Mouse (Mus musculus) right cerebral cortex, postnatal 14 days (tissue): Measurements from ENCODE around the gene Sla2.
"Not testable (repeated sequence)": the region's sequence is repeated elsewhere in the genome, so short reads cannot be mapped to it uniquely, and the experiment has no call there.

Experiments
- DNase-seq: peaks from one replicate; pipeline ENCODE4 v3.0.0; 2022

Sla2 gene

DNA sequence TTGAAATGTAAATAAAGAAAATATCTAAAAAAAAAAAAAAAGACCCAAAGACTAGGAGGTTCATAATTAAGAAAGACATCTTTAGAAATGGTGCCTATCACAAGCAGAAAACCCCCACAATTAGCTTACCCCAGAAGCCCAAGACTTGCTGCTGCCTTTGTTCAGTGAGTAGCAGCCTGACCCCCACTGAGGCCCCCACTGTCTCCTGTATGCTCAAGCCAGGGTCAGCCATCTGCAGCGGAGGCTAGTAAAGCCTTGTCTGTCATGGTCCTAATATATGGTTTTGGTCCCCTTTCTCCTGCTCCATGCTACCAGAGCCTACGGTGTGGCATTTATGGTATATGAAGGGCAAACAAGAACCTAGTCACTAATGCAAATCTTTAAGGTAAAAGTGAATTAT is 14.4 kb upstream of the Sla2 start:
- DNase-seq: no peak

DNA sequence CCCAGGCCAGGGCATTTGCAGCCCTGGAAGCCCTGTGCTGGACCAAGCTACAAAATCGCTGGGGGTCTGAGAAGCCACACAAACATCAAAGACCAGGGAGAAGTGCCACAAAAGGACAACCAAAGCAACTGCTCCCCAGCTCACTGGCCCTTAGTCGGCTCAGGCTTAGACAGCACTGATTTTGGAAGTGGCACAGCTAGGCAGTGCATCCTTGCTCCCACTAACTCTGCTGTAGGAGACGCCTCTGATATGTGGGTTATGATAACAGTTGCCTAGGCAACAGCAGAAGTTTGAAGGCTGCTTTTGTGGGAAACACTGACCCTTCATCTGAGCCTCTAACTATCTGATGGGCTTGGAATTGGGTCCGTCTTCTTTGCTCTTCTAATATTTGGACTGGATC is 12.2 kb upstream of the Sla2 start:
- no peak for DNase-seq

DNA sequence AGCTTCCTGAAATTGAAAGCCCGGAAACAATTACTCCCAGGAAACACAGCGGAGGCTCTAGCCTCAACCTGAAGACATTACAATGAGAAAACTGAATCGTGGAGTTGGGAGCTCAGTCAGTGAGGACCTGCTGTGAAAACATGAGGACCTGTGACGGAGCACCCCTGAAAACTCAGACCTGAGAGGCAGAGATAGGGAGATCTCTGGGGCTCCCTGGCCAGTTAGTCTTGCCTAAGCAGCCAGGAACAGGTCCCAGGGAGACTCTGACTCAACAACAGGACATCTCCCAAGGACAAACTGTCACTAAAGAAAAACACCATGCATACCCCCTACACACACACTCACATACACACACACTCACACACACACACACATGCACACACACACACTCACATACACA is 11.4 kb upstream of the Sla2 start:
- no peak for DNase-seq

DNA sequence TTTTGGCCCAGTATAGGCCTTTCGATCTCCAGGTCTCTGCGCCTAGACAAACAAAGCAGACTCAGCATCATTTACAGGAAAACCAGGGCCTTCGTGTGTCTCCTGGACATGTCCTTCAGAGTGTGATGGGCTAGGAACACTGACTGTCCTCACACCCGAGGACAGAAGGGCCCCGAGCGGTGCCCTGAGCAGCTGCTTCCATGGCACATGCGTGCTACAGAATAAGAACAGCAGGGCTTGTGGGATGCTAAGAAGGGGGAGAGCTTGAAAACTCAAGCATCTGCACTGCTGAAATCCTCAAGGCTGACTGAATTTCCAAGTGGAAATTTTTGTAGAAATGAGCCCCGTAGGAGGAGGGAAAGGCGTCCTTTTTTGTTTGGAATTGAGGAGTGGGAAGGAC is 10.0 kb upstream of the Sla2 start:
- no peak for DNase-seq

DNA sequence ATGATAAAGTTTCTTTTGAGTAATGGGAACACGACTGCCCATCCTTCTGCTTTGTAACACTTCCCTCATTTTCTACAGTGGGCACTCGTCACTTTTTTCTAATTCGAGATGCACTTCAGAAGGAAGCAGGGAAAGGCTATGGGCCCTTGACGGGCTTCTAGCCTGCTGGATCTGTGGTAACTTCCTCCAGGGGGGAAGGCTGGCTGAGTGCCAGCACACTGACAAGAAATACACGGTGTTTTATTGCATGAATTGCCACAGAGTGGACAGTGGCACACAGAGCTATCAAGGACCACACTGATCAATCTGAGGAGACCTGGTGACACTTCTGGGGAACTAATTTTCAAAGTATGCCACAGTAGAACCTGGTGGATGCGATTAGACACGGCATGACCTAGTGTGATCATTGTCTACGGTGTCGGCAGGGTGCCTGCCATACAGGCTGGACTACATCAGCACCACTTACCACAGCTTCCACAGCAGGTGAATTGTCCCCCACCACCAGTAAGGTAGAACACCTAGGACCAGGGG is 9.5 kb upstream of the Sla2 start:
- DNase-seq: no peak

DNA sequence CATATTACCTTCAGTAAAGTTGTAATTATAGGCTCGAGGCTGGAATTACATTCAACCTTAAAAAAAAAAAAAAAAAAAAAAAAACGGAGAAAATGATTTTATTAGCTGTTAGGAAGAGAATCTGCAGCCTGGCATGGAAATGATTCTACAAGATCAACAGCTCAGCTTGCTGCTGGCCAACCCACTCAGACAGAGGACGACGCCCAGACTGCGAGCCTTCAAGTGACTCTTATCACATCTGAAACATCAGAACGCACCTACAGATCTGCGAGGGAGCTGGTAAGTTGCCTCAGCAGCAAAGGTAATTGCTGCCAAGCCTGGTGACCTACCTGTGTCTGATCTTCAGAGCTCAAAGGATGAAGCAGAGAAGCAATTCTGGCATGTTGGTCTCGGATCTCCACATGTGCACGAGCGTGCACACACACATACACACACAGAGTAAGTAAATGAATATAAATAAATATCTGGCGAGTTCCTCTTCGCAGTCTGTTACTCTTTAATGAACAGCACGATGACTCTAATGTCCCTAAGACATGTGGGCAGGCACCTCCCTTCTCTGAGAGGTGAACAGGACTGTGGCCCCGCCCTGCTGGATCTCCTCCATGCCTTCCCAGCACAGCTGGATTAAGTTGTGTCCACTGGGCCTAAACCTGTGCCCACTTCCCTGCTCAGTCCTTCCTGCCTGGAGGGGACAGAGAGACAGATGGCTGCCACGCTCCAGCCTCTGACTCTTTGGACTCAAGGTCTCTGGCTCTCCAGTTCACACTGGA is 7.7 kb upstream of the Sla2 start:
- no peak for DNase-seq

DNA sequence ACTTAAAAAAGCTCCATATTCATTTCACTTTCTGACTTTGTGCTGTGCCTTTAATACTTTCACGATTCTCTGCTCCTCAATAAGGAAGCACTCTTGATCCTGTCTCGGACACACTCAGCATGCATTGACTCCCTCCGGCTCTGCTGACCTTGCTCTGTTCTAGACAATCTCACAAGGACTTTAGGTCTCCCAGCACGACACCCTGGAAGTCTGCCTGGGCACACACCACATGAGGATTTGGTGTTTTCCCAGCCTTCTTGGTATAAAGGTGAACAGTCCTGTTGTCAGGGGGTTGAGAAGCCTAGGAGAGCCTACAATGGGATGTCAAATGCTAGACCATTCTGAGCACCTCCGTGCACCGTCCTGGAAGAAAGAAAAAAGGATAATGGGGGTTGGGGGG is 5.8 kb upstream of the Sla2 start:
- DNase-seq: no peak

DNA sequence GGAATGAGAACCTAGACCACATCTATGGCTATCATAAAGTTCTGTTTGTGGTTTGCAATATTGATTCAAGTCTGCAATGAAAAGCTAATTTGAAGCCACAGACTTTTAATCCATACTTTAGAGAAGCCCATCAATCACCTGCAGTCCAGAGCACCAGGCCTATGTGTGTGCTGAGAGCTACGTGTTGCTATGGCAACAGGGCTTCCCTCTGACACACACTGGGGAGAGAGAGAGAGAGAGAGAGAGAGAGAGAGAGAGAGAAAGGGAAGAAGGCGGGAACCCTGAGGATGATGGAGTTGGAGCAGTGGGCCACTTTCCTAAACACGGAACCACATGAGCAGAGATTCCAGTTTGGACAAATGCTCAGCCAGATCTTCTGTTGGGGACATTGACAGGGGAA is 5.2 kb upstream of the Sla2 start:
- no peak for DNase-seq

DNA sequence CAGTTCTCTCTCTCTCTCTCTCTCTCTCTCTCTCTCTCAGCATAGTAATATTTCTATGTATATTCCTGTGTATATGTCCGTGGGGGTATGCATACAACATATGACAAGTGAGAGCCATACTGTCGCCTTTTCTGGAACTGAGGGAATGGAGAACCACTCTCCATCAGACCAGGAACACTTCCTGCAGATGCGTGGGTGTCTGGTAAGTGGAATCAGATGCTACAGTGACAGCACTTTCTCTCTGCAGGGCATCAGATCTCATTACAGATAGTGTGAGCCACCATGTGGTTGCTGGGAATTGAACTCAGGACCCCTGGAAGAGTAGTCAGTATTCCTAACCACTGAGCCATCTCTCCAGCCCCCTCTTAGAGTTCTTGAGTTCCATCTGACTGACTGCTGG is 1.5 kb upstream of the Sla2 start:
- DNase-seq: no peak

DNA sequence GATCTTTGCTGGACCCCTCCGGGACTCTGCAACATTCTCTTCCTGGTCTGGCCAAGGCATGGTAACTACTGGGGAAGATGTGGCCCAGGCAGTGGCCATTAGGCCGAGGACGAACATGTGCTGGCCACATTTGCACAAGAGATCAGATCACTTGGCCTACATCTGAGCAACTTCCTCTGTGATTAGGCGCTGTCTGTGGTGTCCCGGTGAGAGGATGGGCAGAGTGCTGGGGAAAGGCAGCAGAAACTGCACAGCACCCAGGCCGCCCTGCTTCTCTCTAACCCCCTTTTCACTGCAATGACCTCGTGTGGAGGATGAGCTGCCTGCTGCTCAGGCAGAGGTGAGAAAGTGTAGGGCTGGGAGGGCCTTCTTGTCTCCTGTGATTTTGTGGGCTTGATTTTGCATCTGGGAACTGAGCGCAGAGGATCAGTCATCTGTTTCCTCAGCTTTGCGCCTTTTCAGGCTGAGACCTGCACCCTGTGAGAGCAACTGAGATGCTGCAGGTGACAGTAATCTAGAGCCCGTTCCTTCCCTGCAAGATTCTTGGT is 834 bp downstream of the Sla2 start:
- DNase-seq: no peak

DNA sequence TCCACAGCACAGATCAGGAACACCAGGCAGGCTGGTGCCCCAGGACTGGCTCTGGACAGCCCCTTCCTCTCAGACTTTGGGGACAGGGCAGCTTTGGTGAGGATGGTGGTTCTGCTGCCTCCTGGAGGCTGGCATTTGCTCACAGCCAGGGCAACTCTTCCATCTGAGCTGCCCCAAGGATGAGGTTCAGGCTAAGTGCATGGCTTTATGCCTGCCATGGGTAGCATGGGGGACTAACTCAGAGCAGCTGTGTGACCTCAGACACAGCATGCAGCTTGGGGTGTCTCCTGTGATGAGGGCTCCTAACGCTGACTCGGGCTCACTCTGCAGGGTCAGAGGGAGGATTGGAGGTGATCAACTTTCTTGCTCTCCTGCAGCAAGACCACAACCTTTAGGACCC is 1.3 kb downstream of the Sla2 start:
- DNase-seq: not testable (repeated sequence)

DNA sequence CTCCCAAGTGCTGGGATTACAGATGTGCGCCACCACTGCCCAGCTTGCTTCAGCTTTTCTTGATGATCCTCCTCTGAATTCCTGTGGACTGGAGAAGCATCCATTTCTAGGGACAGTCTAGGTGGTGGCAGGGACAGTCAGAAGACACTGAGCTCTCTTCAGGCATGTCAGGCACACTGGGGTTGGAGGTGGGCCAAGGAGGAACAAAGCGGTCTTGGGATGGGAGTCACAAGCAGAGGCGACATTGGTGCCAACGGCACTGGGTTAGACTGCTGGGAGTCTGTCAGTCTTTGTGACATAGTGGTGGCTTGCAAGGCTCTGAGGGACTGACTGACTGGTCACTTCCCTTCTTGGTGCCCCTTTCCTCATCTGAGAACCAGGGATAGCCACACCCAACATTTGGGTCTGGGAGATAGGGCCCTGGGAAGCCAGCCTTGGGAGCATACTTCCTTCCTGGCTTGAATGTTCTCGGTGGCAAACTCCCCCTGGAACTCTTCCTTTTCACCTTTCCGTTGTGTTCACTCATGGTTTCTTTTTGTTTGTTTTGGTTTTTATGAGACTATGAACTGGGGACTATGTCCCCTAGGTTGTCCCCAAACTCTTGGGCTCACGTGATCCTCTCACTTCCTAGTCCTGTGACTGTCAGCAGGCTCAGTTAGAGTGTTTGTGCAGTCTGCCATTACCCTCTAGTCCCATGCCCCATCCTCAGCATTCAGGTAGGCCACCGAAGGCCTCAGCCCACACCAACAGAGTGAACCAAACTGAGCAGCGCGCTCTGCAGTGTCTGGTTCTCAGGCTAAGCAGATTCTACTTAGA is 2.4 kb downstream of the Sla2 start:
- peak; percentile 16 for DNase-seq

DNA sequence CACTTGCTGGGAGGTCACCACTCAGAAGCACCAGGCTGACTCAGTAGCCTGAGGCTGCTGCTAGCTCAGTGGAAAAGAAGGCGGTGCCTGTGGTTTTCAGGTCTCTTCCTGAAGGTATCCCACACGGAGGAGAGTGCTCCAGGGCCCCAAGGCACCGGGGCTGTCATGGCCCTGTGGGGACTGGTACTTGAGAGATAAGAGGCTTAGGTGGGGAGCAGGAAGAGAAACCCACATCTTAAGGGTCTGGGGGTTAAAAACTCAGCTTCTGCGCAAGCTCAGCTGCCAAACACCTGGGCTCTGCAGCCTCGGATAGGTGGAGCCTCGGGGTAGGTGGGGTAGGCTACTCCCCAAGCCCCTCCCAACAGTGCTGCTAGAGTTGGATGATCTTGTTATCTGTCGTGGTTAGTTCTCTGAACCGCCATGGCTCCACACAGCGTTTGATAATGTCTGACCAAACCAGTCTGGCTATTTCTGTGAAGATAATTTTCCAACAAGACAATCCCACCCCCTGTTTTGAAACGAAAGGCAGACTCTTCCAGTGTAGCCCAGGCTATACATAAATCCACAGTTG is 4.5 kb downstream of the Sla2 start:
- DNase-seq: no peak

DNA sequence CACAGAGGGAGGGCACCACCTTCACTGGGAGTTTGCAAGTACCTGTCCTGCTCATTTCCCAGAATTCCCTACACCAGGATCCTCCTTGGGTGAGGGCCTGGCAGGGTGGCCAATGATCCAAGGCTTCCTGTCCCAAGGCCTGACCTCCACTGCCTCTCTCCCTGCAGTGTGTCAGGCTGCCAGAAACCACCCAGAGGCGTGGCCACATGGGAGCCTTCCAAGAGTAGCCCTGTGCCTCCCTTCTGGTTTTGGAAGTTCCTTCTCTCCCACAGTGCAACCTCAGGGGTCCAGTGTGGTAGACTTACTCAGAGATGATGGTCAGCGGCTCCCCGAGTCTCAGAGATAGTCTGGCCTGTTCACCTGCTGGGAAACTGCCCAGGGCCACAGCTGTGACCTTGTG is 7.5 kb downstream of the Sla2 start:
- no peak for DNase-seq

DNA sequence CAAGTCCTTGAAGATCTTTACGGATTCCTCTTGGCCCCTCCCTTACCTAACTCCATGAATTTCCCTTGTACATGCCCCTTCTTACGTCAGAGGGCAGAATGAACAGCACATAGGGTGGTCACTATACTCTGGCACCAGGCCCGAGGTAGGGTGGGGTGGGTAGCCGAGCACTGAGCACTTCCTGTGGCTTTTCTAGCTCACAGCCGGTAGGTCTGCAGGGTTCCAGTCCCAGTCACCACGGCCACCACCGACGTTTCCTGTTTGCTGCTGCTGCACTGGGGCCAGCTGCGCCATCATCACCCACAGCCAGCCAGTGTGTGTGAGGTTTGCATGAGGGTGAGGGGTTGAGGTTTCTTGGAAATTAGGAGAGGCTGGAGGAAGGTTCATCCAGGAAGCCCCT is 9.3 kb downstream of the Sla2 start:
- no peak for DNase-seq

DNA sequence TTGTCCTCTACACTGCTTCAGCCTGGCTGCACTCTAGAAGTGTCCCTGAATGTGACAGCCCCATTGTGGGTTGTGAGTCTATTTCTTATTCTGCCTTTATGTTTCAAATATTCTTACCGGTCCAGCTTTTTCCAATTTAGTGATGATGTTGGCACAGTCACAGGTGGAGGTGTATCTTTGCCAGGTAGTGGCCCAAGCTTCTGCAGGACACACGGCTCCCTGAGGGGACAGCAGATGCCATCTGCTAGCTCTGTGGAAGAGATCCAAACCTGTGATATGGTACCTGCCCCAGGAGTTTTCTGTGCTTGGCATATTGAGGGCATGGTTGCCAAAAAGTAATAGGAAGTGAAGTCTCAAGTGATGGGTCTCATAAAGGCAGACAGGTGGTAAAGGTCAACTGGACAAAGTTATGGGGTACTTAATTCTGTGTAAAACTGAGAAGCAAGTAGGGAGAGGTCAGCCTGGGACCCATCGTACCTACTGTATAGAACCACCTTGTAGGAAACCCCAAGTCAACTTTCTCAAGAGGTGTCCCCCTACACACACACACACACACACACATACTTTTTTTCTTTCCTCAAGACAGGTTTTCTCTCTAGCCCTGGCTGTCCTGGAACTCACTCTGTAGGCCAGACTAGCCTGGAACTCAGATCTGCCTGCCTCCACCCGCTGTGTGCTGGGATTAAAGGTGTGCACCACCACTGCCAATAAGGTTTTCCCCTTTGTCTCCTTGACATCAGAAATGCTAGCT is 12.1 kb downstream of the Sla2 start:
- DNase-seq: no peak

DNA sequence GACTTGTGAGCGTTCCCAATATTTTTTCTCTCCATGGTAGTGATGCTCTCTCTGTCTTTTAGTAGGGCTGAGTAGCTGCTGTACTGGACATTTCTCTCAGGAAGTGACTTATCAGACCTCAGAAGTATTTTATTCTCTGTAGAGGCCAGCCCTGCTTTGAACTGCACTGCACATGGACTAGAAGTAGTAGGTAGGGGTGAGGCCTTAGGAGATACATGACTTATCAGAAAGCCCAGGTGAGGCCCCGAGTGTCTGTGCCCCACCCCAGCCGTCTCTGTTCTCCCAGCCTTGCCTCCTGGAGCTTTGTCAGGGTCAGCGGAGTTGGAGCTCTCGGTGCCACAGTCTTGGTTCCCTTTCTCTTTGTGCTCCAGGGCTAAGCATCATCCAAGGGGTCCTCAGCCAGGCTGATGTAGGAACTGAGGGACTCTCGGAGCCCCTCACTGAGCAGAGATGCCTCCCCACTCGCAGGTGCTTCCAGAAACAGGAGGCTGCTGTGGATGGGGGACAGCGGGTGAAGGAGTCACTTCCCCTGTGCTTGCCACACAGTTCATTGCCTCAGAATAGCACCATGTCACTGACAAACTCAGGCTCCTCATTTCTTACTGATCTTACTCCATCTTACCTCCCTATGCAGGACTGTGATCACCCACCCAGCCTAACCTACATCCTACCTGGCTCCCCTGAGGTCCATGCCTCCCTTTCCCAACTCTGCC is 12.8 kb downstream of the Sla2 start:
- no peak for DNase-seq

DNA sequence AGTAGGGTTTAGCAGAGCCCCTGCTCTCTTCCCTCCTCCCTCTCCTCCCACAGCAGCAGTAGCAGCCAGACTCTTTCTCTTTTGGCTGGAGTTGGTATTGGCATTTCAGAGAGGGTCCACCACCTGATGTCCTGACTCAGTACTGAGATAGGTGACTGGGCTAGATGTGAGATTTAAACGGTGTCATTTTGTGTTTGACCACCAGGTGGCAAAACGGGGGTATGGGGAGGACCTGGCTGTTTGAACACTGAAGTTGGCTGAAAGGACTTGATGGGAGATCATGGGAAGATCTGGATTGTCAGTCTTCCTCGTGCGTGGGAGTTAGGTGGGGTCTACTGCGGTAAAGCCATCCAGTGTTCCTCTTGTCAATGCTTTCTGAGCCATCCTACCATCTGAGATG is 13.4 kb downstream of the Sla2 start:
- DNase-seq: peak; percentile 46

DNA sequence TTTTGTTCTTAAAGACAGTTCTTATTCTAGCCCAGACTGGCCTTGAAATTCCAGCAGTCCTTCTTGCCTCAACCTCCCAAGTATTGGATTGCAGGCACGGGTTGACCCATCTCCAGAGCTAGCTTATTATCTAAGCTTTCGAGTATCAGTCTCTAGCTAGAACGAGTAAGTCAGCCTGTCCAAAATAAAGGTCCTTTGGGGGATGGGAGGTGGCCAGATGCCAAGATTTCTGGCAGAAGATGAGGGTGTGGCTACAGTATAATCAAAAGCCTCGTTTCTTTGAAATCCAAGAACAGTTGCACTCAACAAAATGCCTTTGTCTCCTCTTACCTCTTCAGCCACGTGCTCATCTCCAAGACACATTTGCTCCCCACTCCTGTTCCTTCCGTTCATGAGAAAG is 16.5 kb downstream of the Sla2 start:
- peak; percentile 26 for DNase-seq

DNA sequence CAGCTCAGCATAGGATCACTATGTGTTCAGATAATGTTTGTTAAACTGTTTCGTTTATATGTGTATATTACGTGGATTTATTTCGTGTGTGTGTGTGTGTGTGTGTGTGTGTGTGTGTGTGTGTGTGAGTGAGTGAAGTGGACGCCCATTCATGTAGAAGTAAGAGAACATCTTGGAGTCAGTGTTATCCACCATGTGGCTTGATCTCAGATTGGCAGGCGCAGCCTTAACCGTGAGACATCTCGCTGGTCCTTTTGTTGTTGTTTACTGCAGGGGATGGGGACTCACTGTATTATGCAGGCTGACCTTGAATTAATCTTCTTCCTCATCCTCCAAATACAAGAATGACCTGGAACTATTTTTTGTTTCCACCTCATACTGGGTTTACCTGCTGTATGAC is 17.4 kb downstream of the Sla2 start:
- no peak for DNase-seq

DNA sequence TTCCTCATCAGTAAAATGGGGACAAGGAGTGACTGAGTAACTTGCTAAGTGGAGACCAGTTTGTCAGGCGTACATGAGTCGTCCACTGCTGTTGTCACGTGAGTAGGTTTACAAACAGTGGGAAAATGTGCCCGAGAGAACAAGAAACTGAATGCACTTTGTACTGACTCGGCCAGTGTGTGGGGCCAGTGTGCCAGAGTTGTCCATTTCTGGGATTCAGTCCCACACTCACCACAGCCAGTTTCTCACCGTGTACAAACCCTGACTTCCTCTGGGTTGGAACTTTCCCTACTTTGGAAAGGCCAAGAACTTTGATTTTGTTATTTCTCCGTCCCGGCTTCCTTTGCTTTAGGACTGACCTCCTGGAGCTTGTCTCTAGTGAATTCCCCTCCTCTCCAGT is 18.0 kb downstream of the Sla2 start:
- DNase-seq: no peak

DNA sequence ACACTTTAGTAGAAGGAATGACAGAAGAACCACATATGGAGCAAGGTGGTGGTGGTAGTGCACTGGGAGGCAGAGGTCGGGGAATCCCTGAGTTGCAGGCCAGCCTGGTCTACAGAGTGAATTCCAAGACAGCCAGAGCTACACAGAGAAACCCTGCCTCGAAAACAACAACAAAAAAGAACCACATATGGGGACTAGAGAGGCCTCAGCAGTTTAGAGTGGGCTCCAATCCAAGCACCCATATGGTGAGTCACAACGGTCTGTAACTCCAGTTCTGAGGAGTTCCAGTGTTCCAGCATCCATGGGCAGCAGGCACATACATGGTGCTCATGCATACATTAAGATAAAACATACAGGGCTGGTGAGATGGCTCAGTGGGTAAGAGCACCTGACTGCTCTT is 22.5 kb downstream of the Sla2 start:
- DNase-seq: no peak
